Mouse (Mus musculus): ENCODE measurements at regions not wholly inside any gene's neighbourhood (a gene's known extent, or its start where the extent isn't known, plus 50 kb on each side); places are given as distances from the start of the nearest gene placed in this dataset.

DNA sequence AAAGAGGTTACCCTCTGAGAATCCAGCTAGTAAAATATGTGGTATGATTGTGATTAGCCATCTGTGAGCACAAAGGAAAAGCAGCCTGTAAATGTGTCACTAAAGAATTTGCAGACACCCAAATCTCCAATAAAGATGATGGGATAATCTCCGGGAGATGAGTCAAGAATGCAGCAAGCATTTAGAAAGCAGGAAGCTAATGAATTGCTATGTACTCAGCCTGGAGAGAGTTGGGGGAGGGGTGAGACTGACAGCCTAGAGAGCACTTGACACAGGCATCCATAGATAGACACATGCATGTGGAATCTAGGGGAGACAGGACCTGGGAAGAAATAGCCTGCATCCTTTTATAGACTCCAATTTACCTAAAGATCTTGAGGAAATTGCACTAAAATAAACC is 208.8 kb downstream of the Galc start:
- TF ChIP-seq CTCF (conservative IDR thresholded peaks at IDR 0.05; ENCODE audit: insufficient read depth, insufficient read length, low read depth, low read length) (no peak), POLR2A (IDR thresholded peaks at IDR 0.05; ENCODE audit: low read depth, low read length) (no peak)
